Mouse (Mus musculus) hindbrain, embryonic 11.5 days (tissue): ENCODE data around the gene Uba1. TPM values are rescaled to one million over a fixed set of nuclear protein-coding genes. Genes with fewer than 3 reads are reported as not detected.
A peak's percentile ranks its signal among the peaks of the same experiment; 100 is the strongest.
"Not testable (repeated sequence)": the region's sequence is repeated elsewhere in the genome, so short reads cannot be mapped to it uniquely, and the experiment has no call there.

Experiments
- ATAC-seq: fragments of 200-750 bp; cut with Nextera tagmentation; 2 replicates; pipeline ENCODE4 v1.8.0; 2017; ENCODE audit warnings: mild to moderate bottlenecking, moderate TSS enrichment, moderate library complexity; ENCODE audit not compliant: low FRiP score
- DNase-seq: peaks from one replicate; pipeline ENCODE4 v3.0.0-alpha.2; 2015; ENCODE audit warnings: low spot score
- H3K27ac ChIP-seq: fragments of 300-500 bp; sonication (generic); 2 replicates; pipeline ENCODE4 v1.5.1; 2014; ENCODE audit warnings: mild to moderate bottlenecking, low read depth, low read length
- H3K27me3 ChIP-seq: fragments of 300-500 bp; sonication (generic); 2 replicates; pipeline ENCODE4 v1.6.1; 2014; ENCODE audit warnings: mild to moderate bottlenecking, low read length, moderate library complexity, mixed read lengths; ENCODE audit not compliant: control insufficient read depth, insufficient read depth
- H3K36me3 ChIP-seq: fragments of 300-500 bp; sonication (generic); 2 replicates; pipeline ENCODE4 v1.6.1; 2014; ENCODE audit warnings: mild to moderate bottlenecking, low read length, moderate library complexity, mixed read lengths; ENCODE audit not compliant: control insufficient read depth, insufficient read depth
- H3K4me1 ChIP-seq: fragments of 300-500 bp; sonication (generic); replicated peaks from 2 replicates; pipeline ENCODE4 v1.6.1; 2014; ENCODE audit warnings: low read length, mixed read lengths; ENCODE audit not compliant: control insufficient read depth, insufficient read depth
- H3K4me2 ChIP-seq: fragments of 300-500 bp; sonication (generic); replicated peaks from 2 replicates; pipeline ENCODE4 v1.6.1; 2014; ENCODE audit warnings: mild to moderate bottlenecking, low read depth, low read length
- H3K4me3 ChIP-seq: fragments of 300-500 bp; sonication (generic); 2 replicates; pipeline ENCODE4 v1.5.1; 2014; ENCODE audit warnings: low read depth, low read length
- H3K9ac ChIP-seq: fragments of 300-500 bp; sonication (generic); 2 replicates; pipeline ENCODE4 v1.6.1; 2014; ENCODE audit warnings: low read depth, low read length
- H3K9me3 ChIP-seq: fragments of 300-500 bp; sonication (generic); 2 replicates; pipeline ENCODE4 v1.6.1; 2016; ENCODE audit warnings: low read length; ENCODE audit not compliant: control insufficient read depth
- WGBS: fragments of 180-500 bp; shearing (Covaris S2); extraction: QIAGEN DNeasy Blood & Tissue Kit; methylation state at CpG from one replicate; pipeline ENCODE4 v1.1.7; 2014; 5-methylcytosine and 5-hydroxymethylcytosine counted together
- polyA plus RNA-seq: library from polyadenylated mRNA; unstranded; fragments of >200 nt; fragmentation: Nextera tagmentation; extraction: Ambion mirVana; gene quantifications from 2 replicates; pipeline ENCODE4 v1.2.1, GENCODE M21; 2014

Gene Uba1
- polyA plus RNA-seq, 1 experiment from 2014 or later, result 248 TPM

GRCm38 (mm10) chrX:20692616-20693015 lies 34.5 kb downstream of the Uba1 start:
- 86% methylated on average over 1 of the region's 1 CpGs for whole genome bisulfite sequencing
- H3K4me2 ChIP-seq, result no peak overlapping the region
- no peaks in the 10 kb centered on the region for H3K4me1 ChIP-seq
- ATAC-seq, result no peak
- no peaks in the 10 kb centered on the region for H3K9me3 ChIP-seq
- H3K9ac ChIP-seq, result no peak overlapping the region
- no peaks in the 10 kb centered on the region for H3K27me3 ChIP-seq
- H3K4me3 ChIP-seq, result no peak overlapping the region
- 0 out of 2 replicates have a peak, but pooled peaks cover 2% of the 10 kb centered on the region for H3K36me3 ChIP-seq
- DNase-seq, result no peak
- H3K27ac ChIP-seq, result no peak overlapping the region

GRCm38 (mm10) chrX:20695842-20696241 lies 37.7 kb downstream of the Uba1 start:
- no peak overlapping the region for H3K9ac ChIP-seq
- no peak overlapping the region for H3K4me3 ChIP-seq
- H3K9me3 ChIP-seq, result no peaks in the 10 kb centered on the region
- no peaks in the 10 kb centered on the region for H3K27me3 ChIP-seq
- H3K36me3 ChIP-seq, result 0 out of 2 replicates have a peak, but pooled peaks cover 2% of the 10 kb centered on the region
- no peak for DNase-seq
- H3K27ac ChIP-seq, result no peak overlapping the region
- ATAC-seq, result no peak
- H3K4me1 ChIP-seq, result no peaks in the 10 kb centered on the region
- no peak overlapping the region for H3K4me2 ChIP-seq
- 81% methylated on average over 4 of the region's 4 CpGs for WGBS

GRCm38 (mm10) chrX:20703741-20704290 lies 45.7 kb downstream of the Uba1 start, which contains the start of gene Usp11:
TSS of gene Usp11 (plus strand) at chrX:20703906.
- H3K9me3 ChIP-seq, result no peaks in the 10 kb centered on the region
- H3K9ac ChIP-seq, result peak within 1 kb of the TSS; percentile 74
- H3K27me3 ChIP-seq, result no peaks in the 10 kb centered on the region
- no peaks in the 10 kb centered on the region for H3K36me3 ChIP-seq
- 16% methylated on average over 32 of the region's 32 CpGs for WGBS
- no peaks in the 10 kb centered on the region for H3K4me1 ChIP-seq
- H3K4me2 ChIP-seq, result peak within 1 kb of the TSS; percentile 31
- peak within 1 kb of the TSS; percentile 88 for H3K27ac ChIP-seq
- DNase-seq (peak; percentile 75), ATAC-seq (peak; percentile 77)
- peak within 1 kb of the TSS; percentile 57 for H3K4me3 ChIP-seq

GRCm38 (mm10) chrX:20704295-20705082 lies 46.4 kb downstream of the Uba1 start:
- Histone ChIP-seq H3K4me2 (peak overlapping the region; percentile 31), H3K27ac (peak overlapping the region; percentile 88), H3K4me1 (no peaks in the 10 kb centered on the region), H3K4me3 (peak overlapping the region; percentile 57), H3K36me3 (no peaks in the 10 kb centered on the region), H3K9ac (peak overlapping the region; percentile 74), H3K27me3 (no peaks in the 10 kb centered on the region), H3K9me3 (no peaks in the 10 kb centered on the region)
- ATAC-seq (peak; percentile 96), DNase-seq (peak; percentile 76)
- 25% methylated on average over 30 of the region's 32 CpGs for WGBS

- H3K4me2 ChIP-seq, result no peak overlapping the region
- DNase-seq (no peak), ATAC-seq (no peak)
- H3K4me1 ChIP-seq, result no peaks in the 10 kb centered on the region
- no peak overlapping the region for H3K9ac ChIP-seq
- H3K36me3 ChIP-seq, result no peaks in the 10 kb centered on the region
- no peaks in the 10 kb centered on the region for H3K27me3 ChIP-seq
- H3K27ac ChIP-seq, result no peak overlapping the region
- WGBS, result 40% methylated on average over 3 of the region's 3 CpGs
- peak overlapping the region; percentile 57 for H3K4me3 ChIP-seq
- no peaks in the 10 kb centered on the region for H3K9me3 ChIP-seq
Observed at GRCm38 (mm10) chrX:20705083-20705402, 46.9 kb downstream of the Uba1 start.

GRCm38 (mm10) chrX:20728681-20729080 lies 70.6 kb downstream of the Uba1 start:
- no peak overlapping the region for H3K27ac ChIP-seq
- ATAC-seq, result no peak

GRCm38 (mm10) chrX:20730048-20730447 lies 71.9 kb downstream of the Uba1 start:
- H3K27ac ChIP-seq, DNase-seq, H3K9ac ChIP-seq, ATAC-seq, H3K36me3 ChIP-seq, H3K4me2 ChIP-seq, H3K27me3 ChIP-seq, H3K4me1 ChIP-seq, H3K9me3 ChIP-seq, H3K4me3 ChIP-seq: not testable (repeated sequence)
- 52% methylated on average over 10 of the region's 10 CpGs for WGBS

More at GRCm38 (mm10) chrX:20728681-20729080, 70.6 kb downstream of the Uba1 start:
- no peaks in the 10 kb centered on the region for H3K36me3 ChIP-seq
- no peaks in the 10 kb centered on the region for H3K9me3 ChIP-seq
- no peak for DNase-seq
- H3K4me3 ChIP-seq, result no peak overlapping the region
- no peak overlapping the region for H3K4me2 ChIP-seq
- 81% methylated on average over 5 of the region's 5 CpGs for WGBS
- no peaks in the 10 kb centered on the region for H3K27me3 ChIP-seq
- no peak overlapping the region for H3K9ac ChIP-seq
- no peaks in the 10 kb centered on the region for H3K4me1 ChIP-seq
